Mouse (Mus musculus): ENCODE measurements at regions not wholly inside any gene's neighbourhood (a gene's known extent, or its start where the extent isn't known, plus 50 kb on each side); places are given as distances from the start of the nearest gene placed in this dataset.

DNA sequence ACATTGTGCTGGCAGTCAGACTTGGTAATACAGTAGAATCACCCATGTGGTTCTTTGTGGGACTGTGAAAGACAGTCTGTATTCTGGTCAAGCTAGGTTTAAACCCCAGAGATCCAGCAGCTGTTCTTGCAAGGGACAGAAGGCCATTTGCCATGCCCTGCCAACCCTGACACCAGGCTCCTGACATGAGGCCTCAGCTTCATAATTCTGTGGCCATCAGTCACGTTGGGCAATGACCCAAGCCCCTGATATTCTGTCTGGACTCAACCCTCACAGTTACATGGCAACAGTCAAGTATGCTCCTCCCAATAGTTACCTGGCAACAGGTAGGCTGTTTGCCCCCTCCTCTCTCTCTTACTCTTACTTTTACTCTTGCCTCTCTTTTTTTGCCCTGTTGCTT is 221.3 kb downstream of the Serpinb8 start:
- no peak for DNase-seq
- Histone ChIP-seq H3K4me3 (no peak overlapping the region), H3K27ac (no peak overlapping the region)
- intact Hi-C loops (cut with DNase I) = no loop called here
- TF ChIP-seq CTCF (IDR thresholded peaks at IDR 0.05) = no peak

DNA sequence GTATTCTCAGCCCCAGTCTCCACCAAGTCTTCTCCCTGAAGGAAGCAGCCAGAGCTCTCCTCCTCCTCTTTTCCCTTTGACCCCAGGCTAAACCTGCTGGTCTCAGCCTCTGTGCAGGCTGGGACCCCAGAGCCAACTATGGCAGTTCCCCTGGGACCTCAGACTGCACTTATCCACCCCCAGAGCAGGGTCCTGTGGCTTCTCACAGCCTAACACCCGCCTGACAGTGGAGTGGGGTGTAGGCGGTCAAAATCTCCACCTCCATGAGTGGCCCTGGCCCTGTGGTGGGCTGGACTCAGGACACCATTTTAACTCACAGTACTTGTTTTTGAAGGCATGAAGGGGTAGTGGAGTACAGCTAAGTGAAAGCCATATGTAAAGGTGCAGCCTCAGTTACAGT is 222.1 kb downstream of the Serpinb8 start:
- intact Hi-C loops (cut with DNase I) = no loop called here
- no peak for TF ChIP-seq CTCF (IDR thresholded peaks at IDR 0.05)
- Histone ChIP-seq H3K27ac (no peak overlapping the region), H3K4me3 (no peak overlapping the region)
- no peak for DNase-seq

DNA sequence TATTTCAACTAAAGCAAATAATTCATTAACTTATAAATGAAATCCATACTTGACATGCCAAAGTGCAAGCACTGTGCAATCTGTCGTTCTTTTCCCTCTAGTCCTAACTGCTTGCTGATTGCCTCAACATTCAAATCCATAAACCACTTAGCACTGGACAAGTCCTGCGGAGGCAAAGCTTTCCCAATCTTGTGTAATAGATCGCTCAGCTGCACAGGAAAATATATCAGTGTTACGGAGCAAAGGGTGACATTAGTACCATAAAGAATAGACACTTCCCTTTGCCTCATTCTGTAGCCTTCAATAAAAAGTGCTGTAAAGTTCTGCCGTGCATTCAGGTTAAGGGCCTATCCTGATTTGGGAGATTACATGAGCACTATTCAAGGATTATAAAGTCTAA is 248.1 kb downstream of the Serpinb8 start:
- intact Hi-C loops (cut with DNase I) = no loop called here
- H3K27ac ChIP-seq = no peak overlapping the region
- no peak for TF ChIP-seq CTCF (IDR thresholded peaks at IDR 0.05)

DNA sequence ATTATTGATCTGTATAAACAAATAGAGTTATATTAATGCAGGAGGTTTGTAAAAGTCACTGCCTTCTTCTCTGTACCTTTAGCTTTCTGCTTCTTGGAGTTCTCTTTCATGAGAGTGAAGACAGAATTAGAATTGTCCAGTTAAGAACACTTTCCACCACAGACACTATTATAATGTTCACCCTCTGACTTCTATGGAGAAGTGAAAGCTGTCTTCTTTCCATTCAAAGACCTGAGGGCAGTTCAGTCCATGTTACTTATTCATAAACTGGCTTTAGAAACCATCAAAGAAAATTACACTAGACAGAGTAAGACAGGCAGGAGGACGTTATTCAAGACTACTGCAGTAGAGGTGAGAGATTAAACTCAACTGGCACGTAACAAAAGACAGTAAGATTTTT is 262.6 kb downstream of the Serpinb8 start:
- no peak for TF ChIP-seq CTCF (IDR thresholded peaks at IDR 0.05)
- no peak overlapping the region for H3K27ac ChIP-seq
- no peak for DNase-seq
- H3K4me3 ChIP-seq = no peak overlapping the region
- intact Hi-C loops (cut with DNase I) = no loop called here

More for the DNA sequence above, 248.1 kb downstream of the Serpinb8 start:
- no peak overlapping the region for H3K4me3 ChIP-seq
- no peak for DNase-seq

DNA sequence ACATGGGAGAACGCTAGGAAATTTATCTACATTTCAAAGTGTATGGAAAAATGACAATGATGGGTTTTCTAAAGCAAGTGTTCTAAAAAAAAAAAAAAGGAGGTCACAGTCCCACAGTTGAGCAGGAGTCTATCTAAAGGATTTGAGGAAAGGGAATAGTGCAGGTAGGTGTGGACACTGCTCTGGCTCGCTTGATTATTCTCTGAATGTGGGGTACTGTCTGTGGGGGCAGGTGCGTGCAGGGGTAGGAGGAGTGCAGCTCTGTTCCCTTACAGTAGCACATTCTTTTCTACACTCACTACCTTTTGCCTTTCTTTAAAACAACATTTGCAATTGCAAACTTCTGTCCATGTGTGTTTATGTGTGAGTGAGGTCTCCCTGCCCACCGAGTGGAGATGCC is 263.2 kb downstream of the Serpinb8 start:
- TF ChIP-seq CTCF (IDR thresholded peaks at IDR 0.05) = no peak
- H3K4me3 ChIP-seq = no peak overlapping the region
- H3K27ac ChIP-seq = no peak overlapping the region
- intact Hi-C loops (cut with DNase I) = no loop called here
- no peak for DNase-seq

DNA sequence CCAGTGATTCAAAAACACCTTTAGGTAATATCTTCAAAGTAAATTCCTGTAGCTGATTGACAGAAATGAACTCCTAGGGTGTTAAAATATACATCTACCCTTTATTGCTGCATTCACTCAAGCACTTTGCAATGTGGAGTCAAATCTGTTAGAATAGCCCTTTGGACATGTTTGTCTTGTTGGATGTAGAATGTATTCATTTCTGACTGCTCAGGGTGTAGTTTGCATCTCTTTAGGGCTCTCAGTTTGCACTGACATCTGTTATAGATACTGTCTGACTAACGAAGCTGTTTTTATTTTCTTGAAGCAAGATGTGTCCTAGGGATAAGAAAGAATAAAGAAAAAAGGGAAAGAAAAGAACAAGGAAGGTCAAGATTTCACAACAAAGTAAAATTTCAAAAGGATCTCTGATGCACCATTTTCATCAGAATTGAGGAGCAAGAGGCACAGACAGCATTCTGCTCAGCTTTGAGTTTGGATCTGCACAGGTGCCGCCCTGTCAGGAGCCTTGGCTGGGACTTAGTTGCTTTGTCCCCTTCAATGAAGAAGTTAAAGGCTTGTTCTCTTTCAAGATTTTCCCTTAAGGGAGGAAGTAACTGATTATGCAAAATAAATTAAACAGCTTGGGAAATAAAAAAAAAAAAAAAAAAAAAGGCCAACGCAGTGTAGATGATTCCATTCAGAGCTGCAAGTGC is 308.1 kb downstream of the Serpinb8 start:
- no peak for DNase-seq
- Histone ChIP-seq H3K27ac (no peak overlapping the region), H3K4me3 (no peak overlapping the region)
- intact Hi-C loops (cut with DNase I) = no loop called here
- no peak for TF ChIP-seq CTCF (IDR thresholded peaks at IDR 0.05)

DNA sequence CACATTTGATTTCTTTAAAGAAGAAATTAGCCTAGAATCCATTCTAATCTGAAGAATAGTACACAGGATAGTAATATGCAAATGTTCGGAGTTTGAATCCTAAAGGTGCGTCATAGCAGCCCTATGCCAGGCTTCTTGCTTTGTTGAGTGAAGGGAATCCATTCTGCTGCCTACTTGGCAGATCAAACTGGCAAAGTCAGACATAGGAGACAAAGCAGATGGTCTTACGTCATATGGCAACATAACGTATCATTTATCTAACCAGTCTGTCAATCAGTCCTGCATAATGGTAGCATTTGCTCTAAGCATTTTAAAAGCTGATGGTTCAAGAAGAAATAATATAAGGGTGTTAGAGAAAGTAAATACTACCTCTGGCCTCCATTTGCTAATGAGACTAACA is 309.5 kb downstream of the Serpinb8 start:
- intact Hi-C loops (cut with DNase I) = no loop called here
- no peak overlapping the region for H3K4me3 ChIP-seq
- no peak overlapping the region for H3K27ac ChIP-seq
- TF ChIP-seq CTCF (IDR thresholded peaks at IDR 0.05) = no peak
- DNase-seq = no peak

DNA sequence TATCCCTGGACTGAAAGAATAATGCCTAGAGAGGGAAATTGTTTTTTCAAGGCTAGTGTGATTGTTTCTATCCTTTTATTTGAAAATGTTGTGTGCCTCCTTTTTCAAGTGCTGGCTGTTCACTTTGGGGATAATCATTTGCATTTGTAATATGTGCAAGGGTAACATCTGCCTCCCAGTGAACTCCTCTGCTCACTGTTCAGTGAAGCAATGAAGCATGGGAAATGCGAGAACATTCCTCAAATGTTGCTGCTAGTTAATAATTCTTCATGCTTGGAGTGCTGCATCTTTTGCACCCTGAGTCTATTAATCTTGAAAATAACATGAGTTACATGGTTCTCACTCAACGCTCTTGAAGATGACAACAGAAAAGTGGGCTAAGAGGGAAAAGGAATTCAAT is 310.6 kb downstream of the Serpinb8 start:
- no peak overlapping the region for H3K27ac ChIP-seq
- no peak for DNase-seq
- no peak overlapping the region for H3K4me3 ChIP-seq
- intact Hi-C loops (cut with DNase I) = no loop called here
- no peak for TF ChIP-seq CTCF (IDR thresholded peaks at IDR 0.05)

DNA sequence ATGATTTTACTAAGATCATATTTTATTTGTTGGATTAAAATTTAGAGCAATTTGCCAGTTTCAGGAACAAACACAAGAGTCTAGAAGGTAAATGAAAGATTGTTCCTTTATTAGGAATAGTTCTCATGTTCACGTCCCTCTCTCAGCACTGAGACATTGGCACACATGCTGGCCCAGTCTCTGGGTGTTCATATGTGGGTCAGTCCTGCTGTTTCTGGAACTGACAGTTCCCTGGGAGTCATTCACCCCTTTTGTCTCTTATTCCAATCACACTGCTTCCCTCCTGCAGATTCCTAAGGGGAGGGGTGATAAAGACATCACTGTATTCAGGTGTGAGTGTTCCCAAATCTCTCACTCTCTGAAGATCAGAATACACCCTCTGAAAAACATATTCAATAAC is 311.1 kb downstream of the Serpinb8 start:
- no peak for TF ChIP-seq CTCF (IDR thresholded peaks at IDR 0.05)
- DNase-seq = no peak
- intact Hi-C loops (cut with DNase I) = no loop called here
- Histone ChIP-seq H3K4me3 (no peak overlapping the region), H3K27ac (no peak overlapping the region)

DNA sequence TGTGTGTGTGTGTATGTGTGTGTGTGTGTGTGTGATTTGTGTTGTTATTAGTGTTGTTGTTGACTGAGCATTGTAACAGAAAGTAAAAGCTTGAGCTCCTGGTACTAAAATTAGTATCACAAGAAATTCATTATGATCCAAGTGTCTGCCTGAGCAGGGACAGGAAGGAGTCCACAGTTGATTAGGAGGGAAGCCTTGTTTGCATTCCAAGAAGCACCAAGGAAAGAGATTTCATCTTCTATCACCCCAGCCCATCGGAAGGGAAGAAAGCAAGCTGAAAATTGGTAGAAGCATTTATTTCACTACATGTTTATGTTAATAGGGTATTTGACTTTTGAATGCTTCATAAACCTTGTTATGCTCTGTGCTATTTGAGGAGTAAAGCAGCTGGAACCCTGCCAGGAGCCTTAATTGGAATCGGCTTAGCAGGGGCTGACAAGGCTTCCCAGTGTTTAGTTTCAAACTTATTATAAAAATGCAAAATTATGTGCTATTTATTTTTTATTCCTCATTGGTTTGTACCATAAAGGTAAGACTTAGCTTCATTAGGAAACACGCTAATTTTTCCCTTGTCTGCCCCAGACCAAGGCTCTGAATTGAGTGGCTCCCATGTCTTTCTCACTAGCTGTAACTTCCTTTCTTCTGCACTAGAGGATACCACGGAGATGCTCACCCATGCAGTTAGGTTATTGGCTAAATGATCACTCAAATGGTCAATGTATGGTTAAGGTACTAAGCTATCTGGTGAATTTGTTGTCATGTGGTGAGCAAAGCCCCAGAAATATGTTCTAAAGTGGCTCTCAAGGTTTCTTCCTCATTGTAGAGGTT is 318.6 kb downstream of the Serpinb8 start:
- intact Hi-C loops (cut with DNase I) = no loop called here
- Histone ChIP-seq H3K27ac (no peak overlapping the region), H3K4me3 (no peak overlapping the region)
- TF ChIP-seq CTCF (IDR thresholded peaks at IDR 0.05) = no peak
- DNase-seq = no peak

DNA sequence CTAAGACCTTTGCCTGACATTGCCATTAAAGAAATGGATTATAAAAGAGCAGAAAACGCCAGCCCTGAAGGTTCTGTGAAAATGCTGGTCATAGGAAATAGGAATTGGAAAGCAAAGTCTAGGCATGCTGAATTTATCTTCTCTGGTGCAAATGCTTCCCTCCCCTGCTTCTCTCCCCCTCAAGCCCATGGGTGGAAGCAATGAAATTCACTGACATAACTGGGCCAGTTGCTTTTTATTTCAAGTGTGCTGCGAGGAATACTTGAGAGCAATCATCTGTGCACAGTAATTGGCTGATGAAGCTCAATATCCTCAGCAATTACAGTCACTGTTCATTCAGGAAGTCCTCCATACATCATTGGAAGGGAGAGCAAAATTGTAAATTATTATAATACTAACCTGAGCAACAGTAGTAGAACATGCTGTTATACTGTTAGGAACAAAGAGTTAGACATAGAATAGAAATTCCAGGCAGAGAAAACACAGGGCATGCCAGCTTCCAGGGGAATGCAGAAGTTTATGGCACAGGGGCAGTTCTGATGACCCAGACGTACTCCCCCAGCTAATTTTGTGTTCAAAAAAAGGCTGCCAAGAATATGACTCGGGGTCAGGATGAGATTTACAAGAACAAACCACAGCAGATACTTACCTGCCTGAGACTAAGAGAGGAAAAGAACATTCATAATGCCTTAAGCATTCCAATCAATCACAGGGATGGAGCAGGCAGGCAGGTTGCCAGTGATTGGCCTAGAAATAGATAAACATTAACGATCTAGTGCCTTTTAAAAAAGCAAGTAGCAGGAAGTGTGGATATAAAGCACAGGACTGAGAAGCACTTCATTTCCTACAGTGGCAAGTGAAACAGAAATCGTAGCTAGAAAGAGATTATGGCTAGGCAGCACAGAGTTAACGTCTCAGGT is 325.1 kb downstream of the Serpinb8 start:
- no peak for TF ChIP-seq CTCF (IDR thresholded peaks at IDR 0.05)
- H3K27ac ChIP-seq = no peak overlapping the region
- H3K4me3 ChIP-seq = no peak overlapping the region
- no peak for DNase-seq
- intact Hi-C loops (cut with DNase I) = no loop called here

DNA sequence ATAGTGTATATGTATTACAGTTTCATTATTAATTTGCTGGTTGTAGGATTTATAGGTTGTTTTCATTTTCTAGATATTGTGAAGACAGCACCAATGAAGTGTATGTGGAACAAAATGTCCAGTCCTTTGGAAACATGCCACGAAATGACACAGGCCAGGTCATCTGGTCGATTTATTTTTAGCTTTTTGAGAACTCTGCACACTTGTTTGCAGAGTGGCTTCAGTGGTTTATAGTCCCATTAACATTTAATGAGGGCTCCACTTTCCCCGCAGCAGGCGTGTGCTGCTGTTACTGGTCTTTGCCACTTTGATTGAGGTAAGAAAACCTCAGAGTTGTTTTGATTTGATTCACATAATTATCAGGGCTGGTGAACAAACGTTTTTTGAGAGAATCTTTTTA is 327.2 kb downstream of the Serpinb8 start:
- peak; percentile 18 for DNase-seq
- TF ChIP-seq CTCF (IDR thresholded peaks at IDR 0.05) = no peak
- no peak overlapping the region for H3K4me3 ChIP-seq
- H3K27ac ChIP-seq = no peak overlapping the region
- intact Hi-C loops (cut with DNase I) = no loop called here

Measured in gastrocnemius, adult 2 months (tissue).